Mouse (Mus musculus) stomach, embryonic 16.5 days (tissue): ENCODE measurements around the gene Sept9. TPM values are rescaled to one million over a fixed set of nuclear protein-coding genes. Genes with fewer than 3 reads are reported as not detected.

Experiments
- ATAC-seq: fragments of 200-750 bp; cut with Nextera tagmentation; 2 replicates; pipeline ENCODE4 v1.8.0; 2017; ENCODE audit warnings: moderate number of reproducible peaks, moderate TSS enrichment; ENCODE audit not compliant: insufficient read depth, low FRiP score
- H3K27ac ChIP-seq: fragments of 300-500 bp; sonication (generic); 2 replicates; pipeline ENCODE4 v1.5.1; 2014; ENCODE audit warnings: low read length
- H3K27me3 ChIP-seq: fragments of 300-500 bp; sonication (generic); 2 replicates; pipeline ENCODE4 v1.6.1; 2014; ENCODE audit warnings: low read length, control low read depth, mixed read lengths; ENCODE audit not compliant: control insufficient read depth, insufficient read depth
- H3K36me3 ChIP-seq: fragments of 300-500 bp; sonication (generic); 2 replicates; pipeline ENCODE4 v1.6.1; 2014; ENCODE audit warnings: low read length; ENCODE audit not compliant: control insufficient read depth, insufficient read depth
- H3K4me1 ChIP-seq: fragments of 300-500 bp; sonication (generic); 2 replicates; pipeline ENCODE4 v1.6.1; 2014; ENCODE audit warnings: low read length, control low read depth, mixed read lengths; ENCODE audit not compliant: control insufficient read depth, insufficient read depth
- H3K4me2 ChIP-seq: fragments of 300-500 bp; sonication (generic); 2 replicates; pipeline ENCODE4 v1.6.1; 2014; ENCODE audit warnings: low read depth, low read length, mixed read lengths
- H3K4me3 ChIP-seq: fragments of 300-500 bp; sonication (generic); replicated peaks from 2 replicates; pipeline ENCODE4 v1.5.1; 2014; ENCODE audit warnings: mild to moderate bottlenecking, low read length
- H3K9ac ChIP-seq: fragments of 300-500 bp; sonication (generic); 2 replicates; pipeline ENCODE4 v1.6.1; 2014; ENCODE audit warnings: low read length
- H3K9me3 ChIP-seq: fragments of 300-500 bp; sonication (generic); replicated peaks from 2 replicates; pipeline ENCODE4 v1.6.1; 2016; ENCODE audit warnings: low read length, control low read depth; ENCODE audit not compliant: control insufficient read depth
- WGBS: fragments of 180-500 bp; shearing (Covaris S2); extraction: QIAGEN DNeasy Blood & Tissue Kit; methylation state at CpG from one replicate; pipeline ENCODE4 v1.1.7; 2014; 5-methylcytosine and 5-hydroxymethylcytosine counted together
- polyA plus RNA-seq: library from polyadenylated mRNA; unstranded; fragments of >200 nt; fragmentation: Nextera tagmentation; extraction: Ambion mirVana; gene quantifications from 2 replicates; pipeline ENCODE4 v1.2.1, GENCODE M21; 2015

The Sept9 gene
- polyA plus RNA-seq, 1 experiment from 2014 or later = 105 TPM

DNA sequence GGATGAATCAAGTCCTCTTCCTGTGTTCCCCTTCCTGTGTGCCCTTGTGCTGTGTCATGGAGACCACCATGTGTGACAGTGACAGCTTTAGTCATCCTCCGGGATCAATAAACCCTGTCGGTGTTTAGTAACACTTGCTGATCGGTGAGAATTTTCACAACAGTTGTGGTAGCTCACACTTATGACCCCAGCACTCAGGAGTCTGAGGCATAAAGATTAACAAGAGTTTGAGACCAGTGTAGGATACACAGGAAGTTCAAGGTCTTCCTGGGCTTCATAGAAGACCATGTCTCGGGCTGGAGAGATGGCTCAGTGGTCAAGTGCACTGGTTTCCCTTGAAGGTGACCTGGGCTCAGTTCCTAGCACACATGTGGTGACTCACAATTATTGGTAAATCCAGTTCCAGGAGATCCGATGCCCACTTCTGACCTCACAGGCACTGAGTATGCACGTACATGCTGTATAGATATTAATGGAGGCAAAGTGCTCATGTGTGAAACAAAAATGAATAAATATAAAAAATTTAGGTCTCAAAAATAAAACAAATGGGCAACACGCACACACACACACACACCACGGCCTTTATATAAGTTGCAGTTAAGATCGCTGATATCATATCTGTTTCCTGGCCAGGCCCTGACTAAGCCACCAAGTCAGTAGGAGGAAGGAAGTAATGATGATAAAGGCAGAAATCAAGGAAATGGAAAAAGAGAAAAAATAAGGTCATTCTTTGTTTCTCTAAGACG, 43.1 kb downstream of the Sept9 start:
- 78% methylated on average over 10 of the region's 10 CpGs for WGBS
- no peak overlapping the region for H3K27ac ChIP-seq
- no peak for ATAC-seq

DNA sequence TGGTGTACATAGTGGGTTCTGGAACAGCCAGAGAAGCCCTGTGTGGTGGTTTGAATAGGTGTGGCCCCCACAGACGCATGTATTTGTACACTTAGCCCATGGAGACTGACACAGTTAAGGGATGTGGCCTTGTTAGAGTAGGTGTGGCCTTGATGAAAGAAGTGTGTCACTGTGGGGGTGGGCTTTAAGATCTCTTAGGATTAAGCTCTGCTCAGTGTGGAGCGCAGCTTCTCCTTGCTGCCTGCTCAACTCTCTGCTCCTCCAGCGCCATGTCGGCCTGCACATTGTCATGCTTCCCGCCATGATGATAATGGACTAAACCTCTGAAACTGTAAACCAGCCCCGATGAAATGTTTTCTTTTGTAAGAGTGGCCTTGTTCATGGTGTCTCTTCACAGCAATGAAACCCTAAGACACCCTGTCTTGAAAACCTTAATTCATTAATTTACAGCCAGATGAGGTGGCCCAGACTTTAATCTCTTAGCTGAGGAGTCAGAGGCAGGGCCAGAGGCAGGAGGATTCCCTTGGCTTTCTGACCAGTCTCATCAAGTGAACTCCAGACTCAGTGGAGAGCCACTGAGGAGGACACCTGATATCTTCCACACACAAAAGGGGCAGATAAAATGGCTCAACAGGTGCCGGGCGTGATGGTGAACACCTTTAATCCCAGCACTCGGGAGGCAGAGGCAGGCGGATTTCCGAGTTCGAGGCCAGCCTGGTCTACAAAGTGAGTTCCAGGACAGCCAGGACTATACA, 44.3 kb downstream of the Sept9 start:
- no peak for ATAC-seq

More for the DNA sequence above, 43.1 kb downstream of the Sept9 start:
- no peak overlapping the region for H3K4me3 ChIP-seq
- no peaks in the 10 kb centered on the region for H3K36me3 ChIP-seq
- no peaks in the 10 kb centered on the region for H3K4me1 ChIP-seq
- no peak overlapping the region for H3K4me2 ChIP-seq
- no peaks in the 10 kb centered on the region for H3K9me3 ChIP-seq
- H3K27me3 ChIP-seq = no peaks in the 10 kb centered on the region
- no peak overlapping the region for H3K9ac ChIP-seq

DNA sequence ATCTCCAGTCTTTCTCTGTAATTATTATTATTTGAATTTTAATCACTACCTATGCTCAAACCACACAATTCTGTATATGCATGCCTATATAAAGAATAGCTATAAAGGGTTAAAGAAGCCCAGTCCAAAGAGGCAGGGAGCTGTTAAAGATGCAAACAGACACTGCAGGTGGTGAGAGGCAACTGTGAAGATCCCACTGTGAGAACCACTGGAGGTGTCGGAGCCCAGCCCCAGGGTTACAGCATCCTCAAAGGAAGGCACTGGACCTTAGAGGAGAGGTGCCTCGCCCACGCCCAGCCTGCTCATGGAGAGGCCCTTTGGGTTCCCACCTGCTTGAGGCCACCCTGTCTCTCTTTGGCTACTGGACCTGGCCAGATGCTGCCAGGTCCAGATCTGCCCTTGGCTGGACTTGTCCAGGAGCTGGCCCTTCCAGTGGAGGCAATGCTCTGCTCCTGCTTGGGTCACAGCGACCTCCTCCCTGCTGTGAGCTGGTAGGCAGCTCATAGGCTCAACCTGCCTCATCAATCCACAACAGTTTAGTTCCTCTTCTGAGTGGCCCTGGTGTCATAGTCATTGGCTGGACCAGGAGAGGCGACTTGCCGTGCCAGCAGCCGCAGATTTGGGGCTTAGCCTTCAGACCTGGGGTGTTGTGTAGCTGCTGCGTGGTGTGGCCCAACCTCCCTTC, 45.7 kb downstream of the Sept9 start:
- H3K36me3 ChIP-seq = no peaks in the 10 kb centered on the region
- peaks cover 18% of the 10 kb centered on the region for H3K4me1 ChIP-seq
- ATAC-seq = no peak
- H3K9me3 ChIP-seq = no peaks in the 10 kb centered on the region
- no peak overlapping the region for H3K27ac ChIP-seq
- WGBS = 82% methylated on average over 8 of the region's 8 CpGs
- no peak overlapping the region for H3K9ac ChIP-seq
- H3K27me3 ChIP-seq = no peaks in the 10 kb centered on the region
- H3K4me2 ChIP-seq = no peak overlapping the region
- no peak overlapping the region for H3K4me3 ChIP-seq

More for the DNA sequence above, 44.3 kb downstream of the Sept9 start:
- H3K36me3 ChIP-seq = no peaks in the 10 kb centered on the region
- no peak overlapping the region for H3K9ac ChIP-seq
- H3K4me3 ChIP-seq = no peak overlapping the region
- H3K27ac ChIP-seq = no peak overlapping the region
- no peaks in the 10 kb centered on the region for H3K27me3 ChIP-seq
- H3K4me2 ChIP-seq = no peak overlapping the region
- H3K4me1 ChIP-seq = peaks cover 8% of the 10 kb centered on the region
- H3K9me3 ChIP-seq = no peaks in the 10 kb centered on the region
- 84% methylated on average over 12 of the region's 12 CpGs for WGBS

DNA sequence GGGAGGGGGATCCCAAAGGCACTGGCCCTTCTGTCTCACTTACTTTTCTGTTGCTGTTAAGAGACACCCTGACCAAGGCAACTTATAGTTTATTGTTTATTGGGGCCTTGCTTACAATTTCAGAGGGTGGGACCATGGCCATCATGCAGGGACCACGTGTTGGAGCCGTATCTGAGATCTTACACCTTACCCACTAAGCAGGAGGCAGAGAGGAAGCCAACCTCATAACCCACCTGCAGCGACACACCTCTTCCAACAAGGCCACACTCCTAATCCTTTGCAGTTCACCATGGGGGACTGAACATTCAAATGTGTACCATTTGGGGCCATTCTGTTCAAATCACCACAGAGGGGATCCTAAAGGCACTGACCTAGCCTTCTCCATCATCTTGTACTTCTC, 46.4 kb downstream of the Sept9 start:
- Histone ChIP-seq H3K9ac (no peak overlapping the region), H3K4me1 (peaks cover 18% of the 10 kb centered on the region), H3K9me3 (no peaks in the 10 kb centered on the region), H3K4me2 (no peak overlapping the region), H3K27me3 (no peaks in the 10 kb centered on the region), H3K36me3 (no peaks in the 10 kb centered on the region), H3K27ac (no peak overlapping the region), H3K4me3 (no peak overlapping the region)
- 71% methylated on average over 3 of the region's 3 CpGs for WGBS
- no peak for ATAC-seq

DNA sequence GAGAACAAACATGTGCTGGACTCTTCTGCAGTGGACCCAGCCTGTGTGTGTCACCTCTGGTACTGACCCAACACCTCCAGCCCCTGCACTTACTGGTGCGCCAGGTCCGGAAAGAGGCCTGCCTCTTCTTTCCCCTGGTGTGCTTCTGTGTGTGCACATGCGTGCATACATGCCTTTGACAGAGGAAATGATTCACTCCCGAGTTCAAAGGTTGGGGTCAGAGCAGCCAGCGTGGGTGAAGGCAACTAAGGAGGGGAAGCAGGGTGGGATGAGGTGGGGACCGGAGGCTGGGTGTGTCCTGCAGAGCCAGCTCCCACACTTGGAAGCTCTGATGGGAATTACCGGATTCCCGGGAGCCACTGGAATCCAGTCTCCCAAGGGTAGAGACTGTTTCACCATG, 46.8 kb downstream of the Sept9 start:
- Histone ChIP-seq H3K4me3 (no peak overlapping the region), H3K9ac (no peak overlapping the region), H3K4me1 (peaks cover 20% of the 10 kb centered on the region), H3K27ac (no peak overlapping the region), H3K27me3 (no peaks in the 10 kb centered on the region), H3K4me2 (no peak overlapping the region), H3K9me3 (no peaks in the 10 kb centered on the region), H3K36me3 (no peaks in the 10 kb centered on the region)
- WGBS = 52% methylated on average over 8 of the region's 8 CpGs
- no peak for ATAC-seq

DNA sequence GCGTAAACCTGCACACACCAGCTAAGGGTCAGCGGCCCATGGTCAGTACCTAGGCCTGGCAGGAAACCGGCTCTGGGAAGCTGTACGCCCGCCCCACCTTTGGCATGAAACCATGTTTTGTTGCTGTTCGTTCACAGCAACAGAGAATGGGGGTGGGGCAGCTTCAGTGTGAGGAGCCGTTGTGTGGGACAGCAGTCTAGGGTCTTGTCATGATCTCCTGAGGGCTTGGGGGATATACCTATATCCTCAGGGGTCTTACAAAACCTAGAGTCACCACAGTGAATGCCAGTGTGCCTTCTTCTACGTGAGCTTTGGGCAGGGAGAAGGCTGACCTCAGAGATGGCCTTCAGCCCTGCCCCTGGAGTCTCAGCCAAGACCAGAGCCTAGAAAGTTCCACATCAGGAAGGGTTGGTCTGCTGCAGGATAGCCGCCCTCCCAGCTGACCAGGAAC, 47.5 kb downstream of the Sept9 start:
- Histone ChIP-seq H3K9me3 (no peaks in the 10 kb centered on the region), H3K4me1 (peaks cover 25% of the 10 kb centered on the region), H3K4me2 (no peak overlapping the region), H3K36me3 (no peaks in the 10 kb centered on the region), H3K4me3 (no peak overlapping the region), H3K9ac (no peak overlapping the region), H3K27ac (no peak overlapping the region), H3K27me3 (no peaks in the 10 kb centered on the region)
- 81% methylated on average over 9 of the region's 9 CpGs for WGBS
- no peak for ATAC-seq

DNA sequence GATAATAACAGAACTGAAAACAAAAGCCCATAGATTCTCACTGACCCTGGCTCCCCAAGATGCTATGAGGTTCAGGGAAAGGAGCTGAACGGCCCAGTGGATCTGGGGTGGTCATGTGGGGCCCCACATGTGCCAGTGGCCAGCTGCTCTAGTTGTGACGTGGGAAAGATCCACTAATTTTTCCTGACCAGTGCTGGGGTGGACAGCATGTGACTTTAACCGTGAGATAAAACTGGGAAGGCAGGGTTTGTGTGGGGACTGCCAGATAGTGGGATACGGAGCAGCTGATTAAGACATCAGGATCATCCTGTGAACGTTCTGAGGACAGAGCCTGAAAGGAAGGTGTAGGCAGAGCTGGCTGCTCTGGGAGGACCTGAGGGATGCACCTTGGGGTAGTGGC, 48.1 kb downstream of the Sept9 start:
- no peaks in the 10 kb centered on the region for H3K36me3 ChIP-seq
- no peaks in the 10 kb centered on the region for H3K27me3 ChIP-seq
- no peak overlapping the region for H3K9ac ChIP-seq
- no peak overlapping the region for H3K4me3 ChIP-seq
- peaks cover 25% of the 10 kb centered on the region for H3K4me1 ChIP-seq
- no peak overlapping the region for H3K4me2 ChIP-seq
- WGBS = 70% methylated on average over 5 of the region's 5 CpGs
- no peaks in the 10 kb centered on the region for H3K9me3 ChIP-seq
- ATAC-seq = no peak
- no peak overlapping the region for H3K27ac ChIP-seq

DNA sequence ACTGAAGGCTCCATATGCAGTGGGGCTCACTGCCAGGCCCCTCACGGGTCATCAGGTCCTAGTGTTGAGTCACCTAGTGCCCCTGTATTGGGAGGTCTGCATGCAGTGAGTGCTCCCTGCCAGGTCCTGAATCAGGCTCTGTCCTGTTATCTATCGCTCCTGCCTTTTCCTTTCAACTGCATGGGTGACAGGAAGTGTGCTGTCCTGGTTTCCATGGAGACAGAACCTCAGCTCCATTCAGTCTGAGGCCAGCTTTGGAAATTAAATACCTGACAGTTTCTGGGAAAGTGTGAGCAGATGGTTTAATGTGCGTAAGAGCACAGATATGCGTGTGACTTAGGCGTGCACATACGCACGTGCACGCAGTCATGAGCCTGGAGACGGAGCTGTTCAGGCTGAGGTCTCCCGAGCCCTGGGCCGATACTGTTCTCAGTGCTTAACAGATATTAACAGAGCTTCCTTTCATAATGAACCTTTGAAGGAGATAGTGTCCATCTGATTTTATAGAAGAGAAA, 49.3 kb downstream of the Sept9 start:
- H3K36me3 ChIP-seq = no peaks in the 10 kb centered on the region
- 36% methylated on average over 11 of the region's 11 CpGs for WGBS
- no peaks in the 10 kb centered on the region for H3K9me3 ChIP-seq
- no peak overlapping the region for H3K4me2 ChIP-seq
- ATAC-seq = peak; percentile 54; the same call in 1 of the 2 replicates
- H3K4me3 ChIP-seq = no peak overlapping the region
- peaks cover 33% of the 10 kb centered on the region for H3K4me1 ChIP-seq
- H3K27ac ChIP-seq = no peak overlapping the region; the same call in 1 of the 2 replicates
- no peak overlapping the region for H3K9ac ChIP-seq
- H3K27me3 ChIP-seq = no peaks in the 10 kb centered on the region
